Mouse (Mus musculus) monocyte, adult 5-6 weeks (primary cell): ENCODE measurements around the gene Emg1. TPM values are rescaled to one million over a fixed set of nuclear protein-coding genes. Genes with fewer than 3 reads are reported as not detected.
A peak's percentile ranks its signal among the peaks of the same experiment; 100 is the strongest.

Experiments
- ATAC-seq: fragments of 153-309, 156-312 bp; replicated peaks from 2 replicates; pipeline ENCODE4 v1.8.0; 2017; ENCODE audit warnings: mild to moderate bottlenecking; ENCODE audit not compliant: low TSS enrichment, insufficient number of reproducible peaks, severe bottlenecking, poor library complexity, low FRiP score
- total RNA-seq: library from RNA; stranded (forward); fragments of 200-1000, 200-491, 200-594 nt; gene quantifications from 3 replicates; pipeline ENCODE4 v1.2.3, GENCODE M21; 2017

Gene Emg1
- total RNA-seq, 1 experiment from 2014 or later: 82.8 TPM

- ATAC-seq: no peak
Observed at GRCm38 (mm10) chr6:124719354-124719978, 7.5 kb upstream of the Emg1 start.

GRCm38 (mm10) chr6:124718703-124719102, 6.7 kb upstream of the Emg1 start:
- no peak for ATAC-seq

- no peak for ATAC-seq
Observed at GRCm38 (mm10) chr6:124717968-124718367, 6.0 kb upstream of the Emg1 start.

- peak; percentile 62 for ATAC-seq
Observed at GRCm38 (mm10) chr6:124716864-124717490, 5.0 kb upstream of the Emg1 start.

DNA sequence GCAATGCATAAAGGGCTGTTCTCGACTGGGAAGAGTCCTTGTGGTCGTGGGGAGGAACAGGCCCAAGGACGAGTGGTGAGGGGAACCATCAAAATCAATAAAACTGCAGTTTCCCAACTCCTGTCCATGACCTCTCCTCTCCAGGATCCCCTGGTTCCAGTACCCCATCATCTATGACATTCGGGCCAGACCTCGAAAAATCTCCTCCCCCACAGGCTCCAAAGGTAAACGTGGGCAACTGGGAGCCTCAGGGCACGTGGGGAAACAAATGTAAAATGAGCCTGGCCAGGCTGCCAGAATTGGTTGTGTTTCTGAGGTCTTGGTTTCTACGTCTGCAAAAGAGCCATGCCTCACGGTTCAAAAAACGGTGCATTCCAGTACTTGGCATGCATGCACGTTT, 940 bp upstream of the Emg1 start:
- no peak for ATAC-seq

GRCm38 (mm10) chr6:124708289-124708889, 3.6 kb downstream of the Emg1 start:
- ATAC-seq: no peak

GRCm38 (mm10) chr6:124706061-124706627, 5.8 kb downstream of the Emg1 start:
- no peak for ATAC-seq

- ATAC-seq: no peak
Observed at GRCm38 (mm10) chr6:124704417-124704816, 7.6 kb downstream of the Emg1 start.

DNA sequence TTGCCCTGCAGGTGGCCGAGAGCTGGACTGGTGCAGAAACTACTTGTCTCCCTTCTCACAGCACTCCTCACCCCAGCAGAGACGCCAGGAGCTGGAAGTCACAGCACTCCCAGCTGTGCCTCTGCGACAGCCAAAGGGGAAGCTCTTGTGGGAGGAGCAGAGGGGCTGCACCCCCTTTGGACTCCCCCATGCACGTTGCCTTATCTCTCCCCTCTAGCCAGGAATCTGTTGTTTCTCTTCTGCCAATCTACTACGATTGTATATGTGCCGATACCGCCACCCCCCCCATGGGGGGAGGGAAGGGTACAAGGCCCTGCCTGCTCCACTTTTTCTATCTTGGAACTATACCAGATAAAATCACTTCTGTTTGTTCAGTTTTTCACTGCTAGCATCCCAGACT, 8.2 kb downstream of the Emg1 start:
- no peak for ATAC-seq

DNA sequence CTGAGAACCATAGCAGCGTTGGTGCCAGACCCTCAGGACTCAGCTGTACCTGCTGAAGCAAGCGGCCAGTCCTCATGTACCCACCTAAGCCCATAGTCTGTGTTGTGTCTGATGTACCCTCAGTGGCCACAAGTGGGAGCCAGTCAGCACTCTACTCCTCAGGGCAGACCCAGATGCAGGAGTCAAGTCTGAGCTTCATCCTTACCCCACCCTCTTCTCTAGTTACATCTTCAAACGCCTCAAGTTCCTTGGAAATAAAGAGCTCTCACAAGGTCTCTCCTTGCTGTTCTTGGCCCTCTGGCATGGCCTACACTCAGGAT, 9.2 kb downstream of the Emg1 start:
- peak; percentile 76 for ATAC-seq

GRCm38 (mm10) chr6:124702102-124702783, 9.7 kb downstream of the Emg1 start:
- ATAC-seq: no peak

GRCm38 (mm10) chr6:124701338-124701737, 10.6 kb downstream of the Emg1 start:
- ATAC-seq: no peak

GRCm38 (mm10) chr6:124699962-124700610, 11.9 kb downstream of the Emg1 start:
- ATAC-seq: no peak

DNA sequence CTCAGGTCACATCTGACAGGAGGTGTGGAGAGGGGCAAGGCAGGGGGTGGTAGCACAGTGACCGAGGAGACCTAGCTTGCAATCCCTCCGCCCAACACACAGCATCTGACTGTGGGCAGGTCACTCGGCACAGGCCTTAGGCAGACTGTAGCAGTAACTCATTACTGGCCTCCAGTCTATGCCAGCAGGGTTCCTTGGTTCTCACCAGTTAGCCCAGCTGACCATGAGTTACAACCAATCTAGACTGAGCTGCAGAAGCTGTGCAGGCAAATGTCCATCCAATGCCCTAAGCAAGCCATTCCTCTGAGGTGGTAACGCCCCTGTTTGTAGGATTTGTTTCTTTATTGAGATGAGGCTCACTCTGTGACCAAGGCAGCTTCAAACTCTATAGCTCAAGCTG, 12.6 kb downstream of the Emg1 start:
- ATAC-seq: no peak

DNA sequence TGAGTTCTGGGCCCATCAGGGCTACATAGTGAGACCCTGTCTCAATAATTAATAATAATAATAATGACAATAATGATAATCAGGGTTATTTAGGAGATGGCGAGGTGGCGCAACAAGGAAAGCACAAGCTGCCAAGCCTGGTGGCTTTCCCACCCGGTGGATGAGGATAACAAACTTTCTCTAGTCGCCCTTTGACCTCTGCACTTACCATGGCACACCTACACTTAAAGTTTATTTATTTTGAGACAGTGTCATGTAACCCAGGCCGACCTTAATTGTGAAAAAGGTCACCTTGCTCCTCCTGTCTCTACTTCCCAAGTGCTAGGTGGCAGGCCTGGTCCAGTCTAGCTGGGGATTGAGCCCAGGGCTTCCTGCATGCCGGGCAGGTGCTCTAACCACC, 13.2 kb downstream of the Emg1 start:
- ATAC-seq: no peak

DNA sequence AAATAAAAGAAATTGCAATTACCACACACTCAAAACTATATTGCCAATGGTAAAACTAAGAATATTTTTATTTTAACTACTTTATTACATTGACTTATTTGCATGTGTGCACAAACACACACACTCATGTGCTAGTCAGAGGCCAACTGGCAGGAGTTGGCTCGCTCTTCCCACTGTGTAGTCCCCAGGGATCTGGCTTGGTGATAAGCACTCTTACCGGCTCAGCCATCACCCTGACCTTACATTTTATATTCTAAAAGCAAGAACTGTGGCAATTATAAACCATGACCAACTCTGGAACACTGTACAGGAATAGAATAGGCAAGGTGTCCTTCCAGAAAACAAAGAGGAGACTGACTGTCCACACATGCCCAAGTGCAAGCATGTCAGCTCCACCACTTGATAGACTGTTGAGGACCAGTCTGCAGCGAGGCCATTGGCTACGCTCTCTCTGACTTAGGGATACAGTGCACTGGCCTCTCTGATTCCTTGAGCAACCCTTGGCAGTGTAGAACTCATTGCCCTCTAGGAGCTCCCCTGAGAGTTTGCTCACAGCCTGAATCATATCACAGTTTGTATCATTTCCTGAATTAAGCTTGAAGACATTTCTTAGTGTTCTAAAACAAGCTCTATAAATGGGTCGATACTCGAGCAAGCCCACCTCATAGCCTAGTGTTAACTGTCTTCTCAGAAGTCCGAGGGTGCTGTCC, 15.4 kb downstream of the Emg1 start:
- ATAC-seq: no peak

- ATAC-seq: no peak
Observed at GRCm38 (mm10) chr6:124694166-124694955, 17.6 kb downstream of the Emg1 start.
